Mouse (Mus musculus) mouse trophoblast stem cell (cell line): Measurements from ENCODE around the gene Map7d1.

ENCODE experiments used
- in situ Hi-C, 2 experiments: fragments of 300-500 bp; cut with MseI, MboI; formaldehyde crosslinking; loops; 2 replicates in 1 of 2; 3 replicates in 1 of 2; pipeline ENCODE4 v1.15.1; 2025

The Map7d1 gene

DNA sequence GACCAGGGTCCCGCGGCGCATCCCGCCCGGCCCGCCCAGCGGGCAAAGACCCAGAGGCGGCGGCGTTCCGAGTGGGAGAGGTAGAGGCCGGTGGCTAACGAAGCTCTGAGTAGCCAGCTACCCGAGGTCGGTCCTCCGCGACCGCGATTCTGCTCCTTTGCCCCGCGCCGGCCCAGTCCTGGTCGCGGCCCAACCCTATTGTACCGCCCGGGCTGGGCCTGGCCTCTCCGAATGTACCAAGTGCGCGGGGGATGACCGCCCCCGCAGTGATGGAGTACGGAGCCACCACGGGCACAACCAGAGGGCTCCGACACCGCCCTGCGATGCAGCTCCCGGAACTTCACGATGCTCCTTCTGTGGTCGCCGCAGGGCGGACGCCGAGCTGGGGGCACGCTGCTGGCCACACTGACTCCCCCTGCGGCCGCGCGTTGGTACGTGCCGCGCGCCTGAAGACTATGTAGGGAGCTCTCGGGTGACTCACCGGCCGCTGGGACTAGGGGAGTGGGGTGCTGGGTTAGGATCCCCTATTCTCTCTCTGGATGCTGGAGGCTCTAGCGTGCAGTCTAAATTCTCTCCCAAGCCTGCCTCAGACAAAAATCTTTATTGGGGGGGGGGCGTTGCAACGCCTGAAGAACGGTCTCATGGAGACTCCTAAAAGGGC, at the start of gene Map7d1:
TSS of gene Map7d1 (minus strand) at position 213 of the 661 bp plus-strand sequence.
- in situ Hi-C loops, result no loop called here

DNA sequence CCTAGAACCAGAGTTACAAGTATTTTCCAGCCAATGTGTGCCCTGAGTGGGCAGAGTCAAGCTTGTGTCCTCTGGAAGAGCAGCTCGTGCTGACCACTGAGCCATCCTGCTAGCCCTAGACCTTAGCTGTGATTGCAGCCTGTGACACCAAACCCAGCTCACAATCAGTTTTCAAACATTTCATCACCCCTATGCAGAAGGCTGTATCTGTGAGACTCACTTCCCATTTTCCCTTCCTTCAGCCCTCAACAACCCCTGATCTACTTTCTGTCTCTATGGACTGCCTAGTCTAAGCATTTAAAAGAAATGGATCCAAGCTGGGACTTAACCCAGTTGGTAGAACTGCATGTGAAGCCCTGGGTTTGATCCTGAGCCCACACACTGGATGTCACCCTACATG, 49.3 kb upstream of the Map7d1 start:
- in situ Hi-C loops, result loop anchor here (5.0 to 10.0 kb wide), 2 partner anchors 33 to 81 kb away; no protein-coding TSS in a partner anchor

DNA sequence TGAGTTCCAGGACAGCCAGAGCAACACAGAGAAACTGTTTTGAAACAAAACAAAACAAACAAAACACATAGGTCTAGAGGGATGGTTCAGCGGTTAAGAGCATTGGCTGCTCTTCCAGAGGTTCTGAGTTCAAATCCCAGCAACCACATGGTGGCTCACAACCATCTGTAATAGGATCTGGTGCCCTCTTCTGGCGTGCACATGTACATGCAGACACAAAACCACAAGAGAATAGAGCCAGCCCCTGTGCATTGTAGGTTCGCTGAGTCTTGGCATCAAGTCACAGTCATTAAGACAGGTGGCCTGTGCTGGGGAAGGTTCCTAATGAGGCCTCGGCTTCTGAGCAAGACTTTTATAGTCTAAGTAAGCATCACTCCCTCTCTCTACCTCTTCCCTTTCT, 47.7 kb upstream of the Map7d1 start:
- in situ Hi-C loops, result loop anchor here (10.0 kb wide), 1 partner anchor 79 kb away; no protein-coding TSS in a partner anchor

DNA sequence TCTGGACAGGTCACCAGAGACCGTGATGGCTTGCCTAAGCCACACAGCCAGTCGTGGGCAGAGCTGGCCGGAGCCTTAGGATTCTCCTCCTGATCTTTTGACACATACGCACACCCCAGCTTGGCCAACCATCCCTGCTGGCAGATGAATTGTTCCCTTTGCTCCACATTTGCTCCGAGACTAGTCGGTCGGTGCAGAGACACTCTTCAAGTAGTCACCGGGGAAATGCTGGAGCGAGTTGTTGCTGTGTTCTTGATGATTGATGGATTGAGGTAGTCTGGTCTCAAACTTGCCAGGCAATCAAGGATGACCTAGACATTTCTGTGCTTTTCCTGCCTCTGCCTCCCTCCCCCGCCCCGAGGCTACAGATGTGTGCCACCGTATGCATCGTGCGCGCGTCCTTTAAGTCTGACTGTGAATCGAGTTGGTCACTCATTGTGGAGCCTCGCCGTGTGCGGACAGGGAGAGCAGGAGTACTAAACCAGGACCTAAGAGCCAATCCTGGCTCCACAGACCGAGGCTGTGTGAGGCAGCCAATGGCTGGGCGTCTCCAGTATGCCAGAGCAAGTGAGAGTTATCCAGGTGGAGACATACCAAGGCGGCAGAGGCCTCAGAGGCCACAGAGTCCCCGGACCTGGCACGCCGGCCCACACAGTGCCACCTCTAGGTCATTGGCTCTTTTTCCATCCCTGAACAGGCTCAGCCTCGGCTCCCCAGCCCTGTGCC, 45.6 kb upstream of the Map7d1 start:
- in situ Hi-C loops, result loop anchor here (10.0 kb wide), 1 partner anchor 77 kb away; no protein-coding TSS in a partner anchor

DNA sequence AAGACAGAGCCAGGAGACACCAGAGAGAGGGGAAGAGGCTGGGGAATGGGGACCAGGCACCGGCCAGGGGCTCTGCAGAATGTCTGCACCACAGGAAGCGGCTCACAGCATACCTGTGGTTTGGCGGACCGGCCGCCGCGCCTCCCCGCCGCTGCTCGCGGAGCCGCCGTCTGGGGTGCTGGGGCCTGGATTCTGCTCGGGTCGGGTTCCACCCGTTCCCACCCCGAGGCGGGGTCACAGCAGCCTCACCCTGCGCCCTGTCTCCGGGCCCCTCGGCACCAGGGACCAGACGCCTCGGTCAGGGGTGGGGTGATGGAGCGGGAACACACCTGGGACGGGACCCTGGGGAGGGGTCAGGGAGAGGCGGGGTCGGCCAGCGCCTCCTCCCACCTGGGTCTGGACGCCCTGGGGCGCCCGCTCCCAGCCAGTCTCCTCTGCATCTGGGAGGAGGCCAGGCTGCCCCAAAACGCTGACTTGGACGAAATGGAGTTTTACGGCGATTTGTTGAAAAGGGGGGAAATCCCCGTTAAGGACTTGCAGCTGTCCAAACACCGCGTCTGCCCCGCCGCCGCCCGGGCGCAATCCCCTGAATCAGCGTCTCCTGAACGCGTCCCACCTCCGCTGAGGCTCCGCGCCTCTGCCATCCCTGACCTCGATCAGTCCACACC, 44.9 kb upstream of the Map7d1 start:
- in situ Hi-C loops, result loop anchor here (10.0 kb wide), 1 partner anchor 76 kb away; no protein-coding TSS in a partner anchor

DNA sequence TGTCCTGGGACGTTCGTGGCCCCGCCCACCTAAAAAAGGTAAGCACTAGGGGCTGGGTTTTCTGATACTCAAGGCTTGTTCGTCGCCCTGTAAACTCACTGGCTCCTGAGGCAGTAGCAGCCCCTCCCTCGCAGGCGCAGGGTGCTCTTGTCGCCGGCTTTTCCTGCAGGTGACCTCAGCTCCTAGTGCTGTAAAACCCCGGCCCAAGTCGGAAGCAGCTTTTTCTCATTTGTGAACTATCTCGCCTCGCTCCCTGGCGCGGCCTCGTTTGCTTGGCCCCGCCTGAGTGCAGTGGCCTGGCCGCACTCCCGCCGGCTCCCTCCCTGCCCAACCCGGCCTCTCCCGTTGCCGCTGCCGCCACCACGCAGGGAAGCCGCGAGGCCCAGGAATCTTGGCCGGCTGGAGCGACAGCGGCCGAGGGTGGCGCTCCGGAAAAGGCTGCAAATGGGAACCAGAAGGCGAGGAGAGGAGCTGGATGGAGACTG, 40.5 kb upstream of the Map7d1 start:
- in situ Hi-C loops, result no loop called here

DNA sequence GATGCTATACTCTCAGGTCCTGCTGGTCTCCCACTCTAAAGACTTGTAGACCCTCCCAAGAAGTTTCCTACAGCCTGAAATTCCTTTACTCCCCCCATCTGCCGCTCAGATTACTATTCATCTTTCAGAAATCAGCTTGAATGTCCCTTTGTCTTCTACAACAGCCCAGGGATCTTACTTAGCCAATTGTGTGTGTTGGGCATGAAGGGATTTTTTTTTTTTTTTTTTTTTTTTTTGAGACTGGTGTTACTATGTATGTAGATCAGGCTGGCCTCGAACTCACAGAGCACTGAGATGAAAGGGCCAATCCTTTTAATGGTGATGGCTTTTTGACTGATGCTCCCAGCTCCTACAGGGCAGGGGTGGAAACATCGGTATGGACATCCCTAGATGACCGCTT, 39.8 kb upstream of the Map7d1 start:
- in situ Hi-C loops, result no loop called here

DNA sequence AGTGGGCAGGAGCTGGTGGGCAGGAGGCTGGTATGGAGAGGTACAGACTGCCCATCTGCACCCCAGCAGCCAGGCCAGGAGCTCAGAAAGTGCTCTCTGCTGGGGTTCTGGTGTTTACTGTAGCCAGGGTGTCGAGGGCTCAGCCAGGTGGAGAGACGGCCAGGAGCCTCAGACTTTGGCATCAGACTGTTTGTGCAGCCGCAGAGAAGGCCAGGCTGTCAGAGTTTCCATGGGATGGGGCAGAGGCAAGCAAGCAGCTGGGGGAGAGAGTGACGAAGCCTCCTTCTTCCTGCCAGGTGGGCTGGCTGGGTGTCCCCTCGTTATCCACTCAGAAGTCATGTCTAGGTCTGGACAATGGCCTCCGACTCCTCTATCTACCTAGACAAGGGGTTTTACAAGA, 39.0 kb upstream of the Map7d1 start:
- in situ Hi-C loops, result no loop called here

DNA sequence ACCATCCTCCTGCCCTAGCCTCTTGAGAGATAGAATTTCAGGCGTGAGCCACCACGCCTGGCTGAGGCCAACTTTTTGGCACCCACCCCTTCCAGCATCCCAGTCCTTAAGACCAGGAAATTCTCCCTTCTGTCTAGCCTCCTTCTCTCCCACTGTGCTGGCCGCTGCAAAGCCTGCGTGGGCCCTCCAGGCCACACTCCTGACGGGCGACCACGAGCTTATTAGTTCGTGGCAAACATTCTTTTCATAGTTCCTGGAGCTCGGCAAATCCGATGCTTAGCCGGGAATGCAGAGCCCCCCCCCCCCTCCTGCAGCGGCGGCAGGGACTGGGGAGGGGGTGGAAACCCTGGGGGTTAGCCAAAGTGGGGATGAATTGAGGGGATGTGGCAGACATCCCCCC, 35.1 kb upstream of the Map7d1 start:
- in situ Hi-C loops, result no loop called here

DNA sequence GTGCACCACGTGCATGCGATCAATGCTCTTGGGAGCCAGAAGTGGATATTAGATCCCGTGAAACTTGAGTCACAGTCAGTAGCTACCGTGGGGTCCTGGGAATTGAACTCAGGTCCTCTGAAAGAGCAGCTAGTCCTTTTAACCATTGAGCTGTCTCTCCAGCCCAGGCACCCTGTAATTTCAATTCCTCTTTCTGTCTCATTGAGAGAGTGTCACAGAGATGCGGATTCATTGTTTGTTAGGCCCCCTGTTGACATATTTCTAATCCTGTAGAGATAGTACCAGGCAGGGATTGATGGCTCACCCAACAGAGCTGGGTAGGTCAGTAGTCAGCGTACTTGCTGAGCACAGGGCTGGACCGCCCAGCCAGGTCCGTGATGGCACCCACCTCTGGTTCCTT, 34.2 kb upstream of the Map7d1 start:
- in situ Hi-C loops, result no loop called here

DNA sequence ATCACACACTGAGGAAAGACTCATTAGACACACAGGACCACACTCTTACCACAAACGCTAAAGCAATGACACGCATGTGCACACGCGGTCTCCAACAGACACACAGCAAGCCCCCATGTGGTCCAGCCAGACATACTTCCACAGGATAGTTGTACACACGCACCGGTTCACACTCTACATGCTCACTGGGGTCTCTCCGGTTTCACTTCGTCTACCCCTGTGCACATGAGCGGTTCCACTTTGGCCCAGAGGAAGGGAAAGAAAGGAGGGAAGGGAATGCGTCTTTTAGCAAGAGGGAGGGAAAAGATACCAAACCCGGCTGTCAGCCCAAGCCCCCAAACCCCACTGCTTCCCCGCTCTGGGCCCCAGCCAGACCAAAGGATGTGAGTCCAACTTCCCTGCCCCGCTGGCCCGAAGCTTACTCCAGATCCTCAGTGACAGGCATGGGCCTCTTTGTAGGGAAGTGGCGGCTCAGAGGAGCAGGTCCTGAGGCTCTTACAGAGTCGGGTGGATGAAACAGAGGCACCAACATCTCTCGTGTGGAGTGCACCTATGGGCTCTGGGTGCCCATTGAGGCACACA, 32.0 kb upstream of the Map7d1 start:
- in situ Hi-C loops, result no loop called here

DNA sequence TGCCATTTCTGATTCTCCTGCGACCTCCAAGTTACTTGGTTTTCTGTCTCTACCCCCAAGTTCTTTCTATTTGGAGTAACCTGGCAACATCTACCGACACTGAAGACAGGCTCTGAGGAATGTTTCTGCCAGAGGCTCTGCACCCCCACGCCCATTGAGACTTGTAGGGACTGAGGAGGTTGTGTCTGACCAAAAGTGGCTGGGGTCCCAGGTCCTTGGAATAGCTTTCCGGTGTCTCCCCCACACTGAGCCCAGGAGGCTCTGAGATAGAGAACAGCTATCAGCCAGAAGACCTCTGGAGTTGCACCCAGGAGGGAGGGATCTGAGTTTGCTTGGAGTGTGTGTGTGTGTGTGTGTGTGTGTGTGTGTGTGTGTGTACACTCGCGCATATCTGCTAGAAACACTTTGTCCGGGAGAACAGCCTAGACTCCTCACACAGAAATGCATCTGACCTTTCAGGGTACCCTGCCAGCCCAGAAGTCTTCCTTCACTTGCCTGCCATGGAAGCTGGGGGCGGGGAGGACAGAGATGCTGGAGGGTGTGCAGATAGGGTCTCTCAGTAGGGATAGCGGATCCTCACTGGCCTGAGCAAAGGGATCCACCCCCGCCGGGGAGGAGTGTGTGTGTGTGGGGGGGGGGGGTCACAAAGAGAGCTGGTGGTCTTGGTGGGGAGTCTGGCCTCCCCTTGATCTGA, 31.3 kb upstream of the Map7d1 start:
- in situ Hi-C loops, result no loop called here

DNA sequence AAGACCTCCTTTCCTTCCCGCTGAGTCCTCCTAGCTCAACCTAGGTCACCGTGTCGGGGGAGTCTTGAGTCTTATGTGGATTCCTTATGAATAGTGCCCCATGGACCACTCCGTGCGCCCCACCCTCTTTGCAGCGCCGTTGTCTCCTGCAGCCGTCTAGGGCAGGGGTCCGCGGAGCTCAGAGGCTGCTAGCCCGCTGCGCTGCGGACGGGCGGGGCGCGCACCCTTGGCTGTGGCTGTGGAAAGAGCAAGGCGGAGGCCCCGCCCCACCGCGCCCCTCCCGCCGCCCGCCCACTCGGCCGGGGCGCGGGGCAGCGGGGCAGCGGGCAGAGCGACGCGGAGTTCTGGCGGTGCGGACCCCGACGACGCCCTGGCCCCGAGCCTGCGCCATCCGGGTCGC, 30.3 kb upstream of the Map7d1 start, which contains the start of gene Col8a2:
TSS of gene Col8a2 (plus strand) at position 302 of the 400 bp plus-strand sequence.
- in situ Hi-C loops, result no loop called here

DNA sequence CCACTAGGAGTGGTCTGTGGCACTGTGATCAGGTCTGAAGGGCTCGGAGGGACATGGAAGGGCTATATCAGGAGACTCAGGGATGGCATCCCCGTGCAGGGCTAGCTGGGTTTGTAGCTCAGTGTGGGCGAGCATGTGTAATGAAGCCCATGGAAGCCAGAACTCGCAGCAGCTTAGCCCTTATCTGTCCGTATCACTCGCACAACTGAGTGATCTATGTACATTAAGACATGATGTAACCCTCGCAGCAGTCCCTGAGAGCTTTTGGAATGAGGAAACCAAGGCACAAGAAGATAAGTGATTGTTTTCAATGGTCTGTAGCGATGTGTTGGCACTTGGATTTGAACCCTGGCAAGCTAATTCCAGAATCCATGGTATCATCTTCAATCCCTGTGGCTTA, 27.4 kb upstream of the Map7d1 start:
- in situ Hi-C loops, result no loop called here

DNA sequence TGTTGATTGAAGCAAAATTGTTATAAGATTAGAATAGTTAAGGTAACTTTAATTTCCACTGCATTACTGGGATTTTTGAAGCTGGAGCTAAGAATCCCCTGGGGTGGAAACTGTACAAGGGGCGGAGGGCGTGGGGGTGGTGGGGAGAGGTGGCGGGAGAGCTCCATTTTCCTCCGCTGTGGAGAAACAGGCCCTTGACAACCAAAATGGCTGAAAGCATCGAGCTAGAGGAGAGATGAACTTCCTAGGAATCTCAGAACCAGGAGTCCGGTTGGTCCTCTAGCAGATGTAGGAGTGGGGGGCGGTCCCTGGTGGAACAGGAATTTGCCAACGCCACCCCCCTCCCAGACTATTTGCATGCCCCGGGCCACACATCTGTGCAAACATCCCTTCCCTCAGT, 25.6 kb upstream of the Map7d1 start:
- in situ Hi-C loops, result no loop called here

DNA sequence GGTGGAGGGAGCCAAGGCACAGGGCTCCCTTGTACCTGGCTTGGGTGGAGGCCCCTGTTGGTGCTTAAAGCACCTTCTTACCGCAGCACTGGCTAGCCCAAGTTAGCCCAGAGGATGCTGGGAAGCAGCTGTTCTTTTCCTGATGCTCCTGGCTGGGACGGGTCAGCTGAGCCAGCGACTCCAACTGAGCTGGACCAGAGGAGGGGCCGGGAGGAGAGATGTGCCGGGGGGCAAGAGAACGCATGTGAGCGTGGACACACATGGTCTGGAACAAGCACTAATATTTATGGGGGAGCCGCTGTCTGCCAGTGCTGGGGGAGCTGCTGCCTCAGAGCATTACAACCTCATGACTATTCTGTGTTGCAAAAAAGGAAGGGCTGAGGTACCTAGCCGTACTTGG, 22.8 kb upstream of the Map7d1 start:
- in situ Hi-C loops, result no loop called here

DNA sequence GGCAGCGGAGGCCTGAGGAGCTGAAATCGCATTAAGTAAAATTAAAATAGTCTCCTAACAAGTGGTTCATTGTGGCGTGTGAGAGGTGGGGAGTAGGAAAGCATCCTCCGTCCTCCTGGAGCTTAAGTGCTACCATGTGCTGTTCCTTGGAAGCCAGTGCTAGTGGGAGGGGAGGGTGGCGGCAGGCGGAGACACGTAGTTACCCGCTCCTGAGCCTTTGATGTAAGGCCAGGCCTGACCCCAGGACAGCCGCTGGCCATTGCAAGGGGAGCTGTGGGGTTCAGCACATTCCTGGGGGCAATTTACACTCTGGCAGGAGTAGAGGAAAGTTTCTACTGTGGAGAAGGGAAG, 22.4 kb upstream of the Map7d1 start:
- in situ Hi-C loops, result no loop called here

DNA sequence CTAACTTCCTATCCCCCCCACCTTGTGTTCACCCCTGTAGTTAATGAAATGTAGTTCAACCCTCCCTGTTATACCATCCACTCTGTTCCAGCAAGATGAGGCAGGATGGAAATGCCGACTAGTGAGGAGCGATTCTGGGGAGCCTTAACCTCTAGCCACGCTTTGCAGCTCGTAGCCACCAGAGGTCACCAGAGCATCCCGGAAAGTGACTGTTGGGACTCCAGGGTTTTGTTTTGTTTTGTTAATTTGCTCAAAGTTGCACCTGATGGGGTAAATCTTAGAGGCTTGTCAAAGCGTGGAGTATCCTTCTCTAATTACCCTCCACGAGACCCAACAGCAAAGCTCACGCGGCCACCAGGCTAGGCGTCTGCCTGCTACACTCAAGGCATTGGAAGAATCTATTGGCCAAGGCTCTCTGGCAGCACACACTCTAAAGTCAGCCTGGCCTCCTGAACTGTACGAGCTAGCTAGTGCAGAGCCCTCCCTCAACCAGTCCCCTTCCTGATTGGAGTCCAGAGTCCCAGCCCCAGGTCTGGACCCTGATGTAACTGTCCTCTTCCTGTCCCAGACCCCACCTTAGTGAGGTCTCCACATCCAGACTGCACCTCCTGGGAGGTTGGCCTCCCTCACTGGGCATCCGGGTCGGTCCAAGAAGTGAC, 21.9 kb upstream of the Map7d1 start:
- in situ Hi-C loops, result no loop called here

DNA sequence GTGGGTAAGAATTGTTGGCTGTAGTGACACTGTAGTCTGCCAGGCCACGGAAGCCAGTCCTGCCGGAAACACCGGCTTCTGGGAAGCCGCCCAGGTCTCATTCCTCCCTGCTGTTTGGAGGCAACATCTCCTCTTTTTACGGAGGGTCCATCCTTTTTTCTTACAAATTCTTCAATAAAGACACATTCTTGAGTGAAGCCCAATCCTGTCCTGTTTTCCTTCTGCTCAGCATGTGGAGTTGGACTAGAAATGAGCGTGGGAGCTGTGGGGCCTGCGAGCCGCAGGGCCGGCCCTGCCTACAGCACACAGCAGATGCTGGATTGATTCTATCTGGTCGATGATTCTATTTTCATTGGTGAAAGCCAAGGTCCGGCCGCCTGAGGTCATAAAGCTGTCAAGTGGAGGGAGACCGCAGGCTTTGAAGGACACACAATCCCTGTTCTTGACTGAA, 19.6 kb upstream of the Map7d1 start:
- in situ Hi-C loops, result no loop called here

DNA sequence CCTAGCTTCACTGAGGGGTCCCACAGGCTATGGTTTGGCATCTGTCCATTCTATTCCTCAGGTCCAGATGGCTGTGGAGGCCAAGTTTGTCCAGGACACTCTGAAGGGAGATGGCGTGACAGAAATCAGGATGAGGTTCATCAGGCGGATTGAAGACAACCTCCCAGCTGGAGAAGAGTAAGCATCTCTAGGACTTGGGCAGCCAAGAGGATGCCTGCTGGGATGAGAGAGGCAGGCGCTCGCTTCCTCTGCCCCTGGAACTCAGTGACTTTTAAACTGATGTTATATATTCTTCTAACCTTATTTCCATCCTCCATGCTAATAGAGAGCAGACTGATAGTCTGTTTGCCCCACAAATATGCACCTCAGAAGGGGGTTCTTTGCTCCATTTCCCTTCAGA, 18.9 kb upstream of the Map7d1 start:
- in situ Hi-C loops, result no loop called here

DNA sequence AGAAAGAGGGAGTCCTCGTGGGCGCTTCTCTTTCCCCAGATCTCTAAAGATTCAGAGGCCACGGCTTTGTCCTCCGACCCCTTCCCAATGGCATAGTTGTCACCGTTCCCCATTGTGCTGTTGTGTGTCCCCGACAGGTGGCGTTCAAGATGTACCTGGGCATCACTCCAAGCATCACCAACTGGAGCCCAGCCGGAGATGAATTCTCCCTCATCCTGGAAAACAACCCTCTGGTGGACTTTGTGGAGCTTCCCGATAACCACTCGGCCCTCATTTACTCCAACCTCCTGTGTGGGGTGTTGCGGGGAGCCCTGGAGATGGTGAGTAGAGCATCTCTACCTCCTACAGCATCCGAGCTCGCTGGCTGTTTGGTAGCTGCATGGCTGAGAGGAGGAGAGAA, 17.6 kb upstream of the Map7d1 start:
- in situ Hi-C loops, result loop anchor here in 1 of 2 experiments (5.0 kb wide), 1 partner anchor 34 kb away; no protein-coding TSS in a partner anchor
